ENCODE assay signal across 13 mouse cellular contexts in the genomic region with DNA sequence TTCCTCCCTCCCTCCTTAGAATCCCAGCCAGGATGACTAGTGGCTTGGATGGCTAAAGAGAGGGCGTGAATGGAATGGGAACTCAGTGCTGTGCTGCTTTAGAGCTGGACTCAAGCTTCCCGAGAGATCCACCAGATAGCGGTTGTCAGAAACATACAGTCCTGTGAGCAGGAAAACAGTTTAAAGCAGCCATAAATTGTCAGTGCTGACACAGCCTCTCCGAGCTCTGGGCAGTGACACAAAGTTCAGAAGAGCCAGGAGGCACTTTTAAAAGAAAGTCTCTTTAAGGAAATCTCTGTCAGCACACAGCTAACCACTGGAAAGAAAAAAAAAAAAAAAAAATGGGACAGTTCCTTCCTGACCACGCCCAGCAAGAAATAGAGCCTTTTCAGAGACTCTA. TPM values are rescaled to one million over a fixed set of nuclear protein-coding genes. Genes with fewer than 3 reads are reported as not detected.
DNase-seq lines count a peak whose midpoint lies in the region; ATAC-seq lines count a peak whose summit lies in the region.
"Had no signal": no experiment of that assay in that cellular context is flagged by ENCODE, and none has a peak within 500 bp of the region (broad histone marks: within the 10 kb centered on the region; RNA-seq: fewer than 3 reads in every experiment).

No protein-coding gene starts in this region.

- WGBS in intestine, embryonic 14.5 days = 51% methylated on average over 5 of the region's 5 CpGs
- 57% methylated on average over 5 of the region's 5 CpGs for WGBS in intestine, embryonic 15.5 days
- WGBS in heart, embryonic 16.5 days = 61% methylated on average over 5 of the region's 5 CpGs
- 92% methylated on average over 5 of the region's 5 CpGs for WGBS in forebrain, embryonic 10.5 days

- no peak overlapping the region for H3K9ac ChIP-seq in intestine, embryonic 14.5 days (ENCODE audit: low read length)
- H3K9ac ChIP-seq in intestine, embryonic 15.5 days = no peak overlapping the region
- no peak overlapping the region for H3K9ac ChIP-seq in heart, embryonic 16.5 days (ENCODE audit: low read length)
- H3K9ac ChIP-seq: forebrain, embryonic 12.5 days; midbrain, embryonic 12.5 days; neural tube, embryonic 13.5 days had no signal

- peak overlapping the region; percentile 22; the same call in 1 of the 2 replicates for H3K27ac ChIP-seq in intestine, embryonic 14.5 days (ENCODE audit: low read depth)
- H3K27ac ChIP-seq in intestine, embryonic 15.5 days = no peak overlapping the region
- 0 out of 2 replicates have a peak overlapping the region, but pooled peaks have one; percentile 31 for H3K27ac ChIP-seq in heart, embryonic 16.5 days (ENCODE audit: low read length)
- no peak overlapping the region for H3K27ac ChIP-seq in forebrain, embryonic 10.5 days
- H3K27ac ChIP-seq: forebrain, embryonic 12.5 days; midbrain, embryonic 12.5 days had no signal

- H3K4me2 ChIP-seq in intestine, embryonic 14.5 days (ENCODE audit: low read length) = no peak overlapping the region
- no peak overlapping the region for H3K4me2 ChIP-seq in intestine, embryonic 15.5 days (replicated peaks)
- no peak overlapping the region for H3K4me2 ChIP-seq in heart, embryonic 16.5 days (ENCODE audit: low read depth, low read length)
- H3K4me2 ChIP-seq: forebrain, embryonic 12.5 days; midbrain, embryonic 12.5 days; neural tube, embryonic 13.5 days had no signal

- H3K4me1 ChIP-seq in intestine, embryonic 14.5 days (replicated peaks; ENCODE audit: control insufficient read depth, insufficient read depth, low read length) = no peaks in the 10 kb centered on the region
- no peaks in the 10 kb centered on the region for H3K4me1 ChIP-seq in intestine, embryonic 15.5 days (replicated peaks)
- H3K4me1 ChIP-seq in heart, embryonic 16.5 days (ENCODE audit: control insufficient read depth, insufficient read depth, low read length) = peaks cover 4% of the 10 kb centered on the region
- H3K4me1 ChIP-seq in forebrain, embryonic 10.5 days = no peaks in the 10 kb centered on the region
- H3K4me1 ChIP-seq: forebrain, embryonic 12.5 days; midbrain, embryonic 12.5 days had no signal

- H3K9me3 ChIP-seq in intestine, embryonic 14.5 days (ENCODE audit: control insufficient read depth, low read length) = no peaks in the 10 kb centered on the region
- H3K9me3 ChIP-seq in intestine, embryonic 15.5 days = no peaks in the 10 kb centered on the region
- H3K9me3 ChIP-seq in heart, embryonic 16.5 days (replicated peaks; ENCODE audit: control insufficient read depth, low read length) = no peaks in the 10 kb centered on the region
- H3K9me3 ChIP-seq in forebrain, embryonic 10.5 days = no peaks in the 10 kb centered on the region
- H3K9me3 ChIP-seq: forebrain, embryonic 12.5 days; midbrain, embryonic 12.5 days; neural tube, embryonic 13.5 days had no signal

- DNase-seq in adrenal gland, adult (ENCODE audit: inconsistent age in 2 of 2, low spot score in 1 of 2) = peak; percentile 36 to 61
- DNase-seq in adrenal gland, postnatal 25 days = no peak
- no peak for DNase-seq in intestine, embryonic 14.5 days (ENCODE audit: low spot score)
- peak; percentile 13 to 52 for DNase-seq in kidney, postnatal 25 days
- no peak for DNase-seq in forebrain, embryonic 10.5 days (ENCODE audit: extremely low spot score, low spot score)
- no peak for DNase-seq in retina, postnatal 1 day
- DNase-seq: cerebellum, adult 11-12 months; right cerebral cortex, postnatal 25 days had no signal

- ATAC-seq in intestine, embryonic 14.5 days (replicated peaks; ENCODE audit: low FRiP score, low TSS enrichment, low read depth) = no peak
- no peak for ATAC-seq in intestine, embryonic 15.5 days
- ATAC-seq in heart, embryonic 16.5 days (replicated peaks; ENCODE audit: extremely low read depth, insufficient read depth, low FRiP score) = no peak; the same call in 1 of the 2 replicates

- peaks cover 73% of the 10 kb centered on the region for H3K36me3 ChIP-seq in intestine, embryonic 14.5 days (ENCODE audit: control insufficient read depth, insufficient read depth, low read length)
- H3K36me3 ChIP-seq in intestine, embryonic 15.5 days = peaks cover 28% of the 10 kb centered on the region
- peaks cover 47% of the 10 kb centered on the region for H3K36me3 ChIP-seq in heart, embryonic 16.5 days (ENCODE audit: control insufficient read depth, insufficient read depth)
- H3K36me3 ChIP-seq in forebrain, embryonic 10.5 days (replicated peaks) = peaks cover 94% of the 10 kb centered on the region

- no peak overlapping the region for H3K4me3 ChIP-seq in intestine, embryonic 14.5 days (ENCODE audit: low read depth, low read length)
- H3K4me3 ChIP-seq in intestine, embryonic 15.5 days (replicated peaks) = no peak overlapping the region
- H3K4me3 ChIP-seq in heart, embryonic 16.5 days (ENCODE audit: low read length) = no peak overlapping the region
- H3K4me3 ChIP-seq in forebrain, embryonic 10.5 days = no peak overlapping the region
- H3K4me3 ChIP-seq: forebrain, embryonic 12.5 days; midbrain, embryonic 12.5 days; neural tube, embryonic 13.5 days had no signal

- no peaks in the 10 kb centered on the region for H3K27me3 ChIP-seq in intestine, embryonic 14.5 days (replicated peaks; ENCODE audit: control insufficient read depth, insufficient read depth, low read length)
- no peaks in the 10 kb centered on the region for H3K27me3 ChIP-seq in intestine, embryonic 15.5 days (replicated peaks)
- no peaks in the 10 kb centered on the region for H3K27me3 ChIP-seq in heart, embryonic 16.5 days (ENCODE audit: control insufficient read depth, insufficient read depth, low read length)
- no peaks in the 10 kb centered on the region for H3K27me3 ChIP-seq in forebrain, embryonic 10.5 days (ENCODE audit: poor library complexity, severe bottlenecking)
- H3K27me3 ChIP-seq: forebrain, embryonic 12.5 days; midbrain, embryonic 12.5 days; neural tube, embryonic 13.5 days had no signal

RNA-seq across cellular contexts. Expression of a gene that starts 32.8 kb away (rescaled TPM):
- total RNA-seq in adrenal gland, postnatal 25 days (2021) = 16.0 and 17.1 TPM in 2 replicates
- polyA plus RNA-seq in intestine, embryonic 14.5 days (2014; fragmentation: Nextera tagmentation; extraction: Ambion mirVana) = 36.0 and 39.6 TPM in 2 replicates
- 33.4 and 34.3 TPM in 2 replicates for polyA plus RNA-seq in intestine, embryonic 15.5 days (2015; fragmentation: Nextera tagmentation; extraction: Ambion mirVana)
- polyA plus RNA-seq in heart, embryonic 16.5 days (2015; fragmentation: Nextera tagmentation; extraction: Ambion mirVana) = 29.8 and 33.0 TPM in 2 replicates
- 35.9 and 38.8 TPM in 2 replicates for polyA plus RNA-seq in forebrain, embryonic 10.5 days (2016; fragmentation: Nextera tagmentation; extraction: Ambion mirVana)

Comparison
In these comparisons a context has a peak if more than half of its experiments do, and no peak if none do; other contexts are left out.
1. DNase-seq: peak in adrenal gland, adult (2 of 2) and kidney, postnatal 25 days (2 of 2); none in adrenal gland, postnatal 25 days (single experiment), intestine, embryonic 14.5 days (single experiment), forebrain, embryonic 10.5 days (single experiment) and retina, postnatal 1 day (single experiment).
2. H3K27ac ChIP-seq: peak in intestine, embryonic 14.5 days (single experiment) and heart, embryonic 16.5 days (single experiment); none in intestine, embryonic 15.5 days (single experiment) and forebrain, embryonic 10.5 days (single experiment).